Mouse (Mus musculus) heart, embryonic 11.5 days (tissue): ENCODE results near the gene Stim2. TPM values are rescaled to one million over a fixed set of nuclear protein-coding genes. Genes with fewer than 3 reads are reported as not detected.
A peak's percentile ranks its signal among the peaks of the same experiment; 100 is the strongest.

ENCODE experiments used
- ATAC-seq: fragments of 200-750 bp; cut with Nextera tagmentation; replicated peaks from 2 replicates; pipeline ENCODE4 v1.8.0; 2017; ENCODE audit warnings: moderate library complexity; ENCODE audit not compliant: insufficient number of reproducible peaks, low FRiP score, low TSS enrichment
- H3K27ac ChIP-seq: fragments of 300-500 bp; sonication (generic); 2 replicates; pipeline ENCODE4 v1.5.1; 2014; ENCODE audit warnings: mild to moderate bottlenecking, low read depth, low read length
- H3K27me3 ChIP-seq: fragments of 300-500 bp; sonication (generic); 2 replicates; pipeline ENCODE4 v1.6.1; 2014; ENCODE audit warnings: mild to moderate bottlenecking, low read length, mixed read lengths; ENCODE audit not compliant: control insufficient read depth, insufficient read depth
- H3K36me3 ChIP-seq: fragments of 300-500 bp; sonication (generic); 2 replicates; pipeline ENCODE4 v1.6.1; 2014; ENCODE audit warnings: mild to moderate bottlenecking, low read length, moderate library complexity, mixed read lengths; ENCODE audit not compliant: control insufficient read depth, insufficient read depth
- H3K4me1 ChIP-seq: fragments of 300-500 bp; sonication (generic); 2 replicates; pipeline ENCODE4 v1.6.1; 2014; ENCODE audit warnings: low read length; ENCODE audit not compliant: control insufficient read depth, insufficient read depth
- H3K4me2 ChIP-seq: fragments of 300-500 bp; sonication (generic); 2 replicates; pipeline ENCODE4 v1.6.1; 2014; ENCODE audit warnings: mild to moderate bottlenecking, moderate library complexity
- H3K4me3 ChIP-seq: fragments of 300-500 bp; sonication (generic); 2 replicates; pipeline ENCODE4 v1.5.1; 2014; ENCODE audit warnings: low read depth, low read length
- H3K9ac ChIP-seq: fragments of 300-500 bp; sonication (generic); 2 replicates; pipeline ENCODE4 v1.6.1; 2014; ENCODE audit warnings: mild to moderate bottlenecking, low read depth, low read length, moderate library complexity
- H3K9me3 ChIP-seq: fragments of 300-500 bp; sonication (generic); replicated peaks from 2 replicates; pipeline ENCODE4 v1.6.1; 2016; ENCODE audit warnings: low read length; ENCODE audit not compliant: control insufficient read depth
- WGBS: fragments of 180-500 bp; shearing (Covaris S2); extraction: QIAGEN DNeasy Blood & Tissue Kit; methylation state at CpG from one replicate; pipeline ENCODE4 v1.1.7; 2014; ENCODE audit not compliant: insufficient replicate concordance; 5-methylcytosine and 5-hydroxymethylcytosine counted together
- polyA plus RNA-seq: library from polyadenylated mRNA; unstranded; fragments of >200 nt; fragmentation: Nextera tagmentation; extraction: Ambion mirVana; gene quantifications from 2 replicates; pipeline ENCODE4 v1.2.1, GENCODE M21; 2014

The Stim2 gene
- polyA plus RNA-seq, 1 experiment from 2014 or later, result 9.9 TPM

- ATAC-seq, result no peak
- 2% methylated on average over 6 of the region's 6 CpGs for WGBS
- Histone ChIP-seq H3K4me1 (peaks cover 9% of the 10 kb centered on the region), H3K4me2 (peak overlapping the region; percentile 77), H3K9ac (peak overlapping the region; percentile 94), H3K27ac (peak overlapping the region; percentile 92), H3K27me3 (no peaks in the 10 kb centered on the region), H3K36me3 (no peaks in the 10 kb centered on the region), H3K9me3 (no peaks in the 10 kb centered on the region), H3K4me3 (peak overlapping the region; percentile 92)
Measured at GRCm38 (mm10) chr5:53999461-53999770, 1.1 kb downstream of the Stim2 start.

DNA sequence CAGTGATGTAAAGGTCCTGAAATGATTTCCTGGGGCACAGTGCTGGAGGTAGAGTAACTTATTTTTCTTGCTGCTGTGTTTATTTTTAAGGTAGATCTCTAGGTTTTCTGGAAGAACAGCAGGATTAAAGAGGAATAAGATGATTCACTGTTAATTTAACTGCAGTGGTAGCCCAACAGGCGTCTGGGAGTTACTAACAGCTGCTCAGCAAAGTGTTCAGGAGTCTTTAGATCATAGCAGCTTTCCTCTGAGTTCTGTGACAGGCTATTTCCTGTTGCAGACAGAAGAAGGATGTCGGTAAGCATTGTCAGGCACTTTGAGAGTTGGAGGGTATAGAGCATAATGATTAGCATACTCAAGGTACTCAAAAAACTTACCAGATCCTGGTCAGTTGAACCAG lies 1.5 kb downstream of the Stim2 start:
- no peaks in the 10 kb centered on the region for H3K9me3 ChIP-seq
- H3K9ac ChIP-seq, result peak overlapping the region; percentile 94
- H3K4me2 ChIP-seq, result peak overlapping the region; percentile 77
- no peaks in the 10 kb centered on the region for H3K27me3 ChIP-seq
- WGBS, result 1% methylated on average over 2 of the region's 2 CpGs
- no peak for ATAC-seq
- peaks cover 11% of the 10 kb centered on the region for H3K4me1 ChIP-seq
- H3K27ac ChIP-seq, result no peak overlapping the region
- no peaks in the 10 kb centered on the region for H3K36me3 ChIP-seq
- H3K4me3 ChIP-seq, result peak overlapping the region; percentile 92

GRCm38 (mm10) chr5:54001021-54001420 lies 2.7 kb downstream of the Stim2 start:
- 62% methylated on average over 5 of the region's 5 CpGs for WGBS
- H3K4me3 ChIP-seq, result no peak overlapping the region

GRCm38 (mm10) chr5:54005111-54005864 lies 7.0 kb downstream of the Stim2 start:
- no peaks in the 10 kb centered on the region for H3K9me3 ChIP-seq
- H3K27ac ChIP-seq, result no peak overlapping the region
- ATAC-seq, result no peak
- 64% methylated on average over 2 of the region's 2 CpGs for WGBS
- H3K4me3 ChIP-seq, result no peak overlapping the region
- peaks cover 6% of the 10 kb centered on the region for H3K4me1 ChIP-seq
- no peak overlapping the region for H3K9ac ChIP-seq
- H3K4me2 ChIP-seq, result no peak overlapping the region
- H3K27me3 ChIP-seq, result no peaks in the 10 kb centered on the region
- no peaks in the 10 kb centered on the region for H3K36me3 ChIP-seq

More at GRCm38 (mm10) chr5:54001021-54001420, 2.7 kb downstream of the Stim2 start:
- Histone ChIP-seq H3K27ac (no peak overlapping the region), H3K36me3 (no peaks in the 10 kb centered on the region), H3K4me2 (peak overlapping the region; percentile 32), H3K9ac (no peak overlapping the region), H3K9me3 (no peaks in the 10 kb centered on the region), H3K4me1 (peaks cover 12% of the 10 kb centered on the region), H3K27me3 (no peaks in the 10 kb centered on the region)
- no peak for ATAC-seq

- Histone ChIP-seq H3K4me3 (no peak overlapping the region), H3K4me1 (peaks cover 6% of the 10 kb centered on the region; the same call in 1 of the 2 replicates), H3K9me3 (no peaks in the 10 kb centered on the region), H3K27ac (no peak overlapping the region), H3K27me3 (no peaks in the 10 kb centered on the region), H3K36me3 (no peaks in the 10 kb centered on the region), H3K9ac (no peak overlapping the region), H3K4me2 (no peak overlapping the region)
- WGBS, result 43% methylated on average over 6 of the region's 6 CpGs
- ATAC-seq, result no peak
Measured at GRCm38 (mm10) chr5:54005865-54006225, 7.5 kb downstream of the Stim2 start.

DNA sequence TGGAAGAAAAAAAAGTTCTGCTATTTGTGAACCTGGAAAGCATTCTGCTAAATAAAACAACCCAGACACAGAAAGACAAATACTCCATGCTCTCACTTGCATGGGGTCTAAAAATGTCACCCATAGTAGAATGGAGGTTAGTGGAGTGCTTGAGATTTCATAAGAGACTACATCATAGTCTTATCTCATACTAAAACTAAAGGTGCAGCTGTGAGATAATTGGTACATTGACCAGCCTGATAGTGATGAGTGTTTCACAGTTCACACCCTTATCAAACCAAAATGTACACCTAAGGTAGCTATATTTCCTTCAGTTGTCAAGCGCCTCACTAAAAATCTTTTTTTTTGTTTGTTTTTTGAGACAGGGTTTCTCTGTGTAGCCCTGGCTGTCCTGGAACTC lies 8.5 kb downstream of the Stim2 start:
- Histone ChIP-seq H3K27me3 (no peaks in the 10 kb centered on the region), H3K4me1 (peaks cover 6% of the 10 kb centered on the region; the same call in 1 of the 2 replicates), H3K4me3 (no peak overlapping the region), H3K9me3 (no peaks in the 10 kb centered on the region), H3K4me2 (no peak overlapping the region), H3K9ac (no peak overlapping the region), H3K27ac (no peak overlapping the region), H3K36me3 (no peaks in the 10 kb centered on the region)
- 91% methylated on average over 1 of the region's 1 CpGs for WGBS
- no peak for ATAC-seq

DNA sequence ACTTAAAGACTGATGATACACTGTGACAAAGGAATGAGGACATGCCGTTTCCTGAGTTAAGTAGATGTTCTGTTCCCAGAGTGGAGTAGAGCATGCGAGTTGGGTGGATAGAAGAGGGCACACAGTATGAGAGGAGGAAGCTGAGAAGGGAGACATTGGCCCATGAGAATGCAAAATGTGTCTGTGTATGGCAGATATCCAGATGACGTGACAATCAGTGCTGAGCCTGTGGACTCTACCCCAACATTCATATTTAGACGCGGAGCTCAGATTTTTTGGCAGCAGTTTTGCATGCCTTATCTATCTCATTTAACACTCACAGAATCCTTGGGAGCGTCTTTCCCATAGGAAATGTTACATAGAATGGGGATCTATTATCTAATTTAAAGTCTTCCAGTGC lies 9.3 kb downstream of the Stim2 start:
- H3K4me3 ChIP-seq, result no peak overlapping the region
- no peak overlapping the region for H3K4me2 ChIP-seq
- H3K27me3 ChIP-seq, result no peaks in the 10 kb centered on the region
- WGBS, result 73% methylated on average over 6 of the region's 6 CpGs
- no peak overlapping the region for H3K9ac ChIP-seq
- no peak overlapping the region for H3K27ac ChIP-seq
- peaks cover 6% of the 10 kb centered on the region; the same call in 1 of the 2 replicates for H3K4me1 ChIP-seq
- ATAC-seq, result no peak
- H3K9me3 ChIP-seq, result no peaks in the 10 kb centered on the region
- H3K36me3 ChIP-seq, result no peaks in the 10 kb centered on the region

DNA sequence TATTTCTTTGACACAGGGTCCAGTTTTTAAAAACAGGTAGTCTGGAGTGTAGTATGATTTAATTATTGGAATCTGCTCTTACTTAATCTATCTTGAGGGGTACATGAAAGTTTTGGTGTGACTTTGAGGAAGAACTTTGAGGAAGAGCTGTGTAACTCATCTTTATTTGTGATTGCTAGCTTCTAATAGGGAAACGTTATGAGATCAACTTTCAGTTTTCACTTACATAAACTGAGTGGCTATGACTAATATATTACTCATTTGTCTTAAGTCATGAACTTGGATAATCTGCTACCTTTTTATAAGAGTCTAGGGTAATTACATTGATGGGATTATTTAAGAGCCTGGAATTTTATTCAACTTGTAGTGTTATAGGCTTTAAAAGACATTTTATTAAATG lies 15.0 kb downstream of the Stim2 start:
- Histone ChIP-seq H3K4me2 (no peak overlapping the region), H3K27ac (no peak overlapping the region), H3K4me1 (no peaks in the 10 kb centered on the region), H3K9ac (no peak overlapping the region), H3K27me3 (no peaks in the 10 kb centered on the region), H3K4me3 (no peak overlapping the region), H3K9me3 (no peaks in the 10 kb centered on the region), H3K36me3 (no peaks in the 10 kb centered on the region)
- ATAC-seq, result no peak
- WGBS, result 74% methylated on average over 1 of the region's 1 CpGs

DNA sequence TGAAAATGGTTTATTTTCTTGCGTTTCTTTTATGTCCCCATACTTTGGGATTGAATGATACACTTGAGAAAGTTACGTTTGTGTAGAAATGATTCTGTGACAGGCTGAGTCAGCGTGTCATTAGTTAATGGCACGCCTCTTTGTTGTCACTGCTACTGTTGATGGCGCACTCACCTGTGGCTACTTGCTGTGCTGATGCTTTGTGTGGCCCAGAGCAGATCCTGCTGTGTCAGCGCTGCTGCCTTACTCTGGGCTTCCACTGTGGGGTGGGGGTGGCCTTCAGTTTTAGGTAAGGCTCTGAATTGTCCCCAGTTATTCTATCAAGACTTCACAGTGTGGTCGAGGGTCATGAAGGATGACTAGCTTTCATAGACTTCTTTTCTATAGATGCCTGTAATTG lies 18.8 kb downstream of the Stim2 start:
- H3K9ac ChIP-seq, result no peak overlapping the region
- no peaks in the 10 kb centered on the region for H3K9me3 ChIP-seq
- no peaks in the 10 kb centered on the region for H3K27me3 ChIP-seq
- no peak overlapping the region for H3K4me3 ChIP-seq
- no peaks in the 10 kb centered on the region for H3K36me3 ChIP-seq
- no peak overlapping the region for H3K4me2 ChIP-seq
- 63% methylated on average over 7 of the region's 7 CpGs for WGBS
- no peaks in the 10 kb centered on the region for H3K4me1 ChIP-seq
- H3K27ac ChIP-seq, result no peak overlapping the region
- no peak for ATAC-seq
